Mouse (Mus musculus): Measurements from ENCODE around the gene Prune1. TPM values are rescaled to one million over a fixed set of nuclear protein-coding genes. Genes with fewer than 3 reads are reported as not detected.

Gene Prune1
- polyA plus RNA-seq, 1 experiment = 0.08 TPM

DNA sequence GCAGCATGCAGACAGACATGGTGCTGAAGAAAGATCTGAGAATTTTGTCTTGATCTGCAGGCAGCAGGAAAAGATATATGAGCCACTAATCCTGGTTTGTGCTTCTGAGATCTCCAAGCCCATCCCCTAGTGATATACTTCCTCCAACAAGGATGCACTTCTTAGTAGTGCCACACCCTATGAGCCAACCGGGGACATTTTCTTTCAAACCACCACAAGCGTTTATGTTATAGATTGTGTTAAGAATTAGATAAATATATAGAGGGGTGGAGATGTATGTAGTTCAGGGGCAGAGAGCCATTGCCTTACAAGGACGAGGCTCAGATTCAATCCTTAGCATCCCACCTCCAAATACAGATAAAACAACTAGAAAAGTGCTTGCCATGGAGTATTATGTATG lies 28.6 kb upstream of the Prune1 start:
- Histone ChIP-seq H3K4me3 (replicated peaks) (no peak overlapping the region), H3K9me3 (ENCODE audit: control insufficient read depth, low read length) (no peaks in the 10 kb centered on the region), H3K4me1 (ENCODE audit: control insufficient read depth) (peaks cover 54% of the 10 kb centered on the region), H3K27me3 (ENCODE audit: control insufficient read depth) (no peaks in the 10 kb centered on the region), H3K36me3 (ENCODE audit: control insufficient read depth) (peaks cover 17% of the 10 kb centered on the region)
- TF ChIP-seq TAL1 (IDR thresholded peaks at IDR 0.05; ENCODE audit: low read length) (no peak), GATA1 (IDR thresholded peaks at IDR 0.05; ENCODE audit: low read length) (no peak)

DNA sequence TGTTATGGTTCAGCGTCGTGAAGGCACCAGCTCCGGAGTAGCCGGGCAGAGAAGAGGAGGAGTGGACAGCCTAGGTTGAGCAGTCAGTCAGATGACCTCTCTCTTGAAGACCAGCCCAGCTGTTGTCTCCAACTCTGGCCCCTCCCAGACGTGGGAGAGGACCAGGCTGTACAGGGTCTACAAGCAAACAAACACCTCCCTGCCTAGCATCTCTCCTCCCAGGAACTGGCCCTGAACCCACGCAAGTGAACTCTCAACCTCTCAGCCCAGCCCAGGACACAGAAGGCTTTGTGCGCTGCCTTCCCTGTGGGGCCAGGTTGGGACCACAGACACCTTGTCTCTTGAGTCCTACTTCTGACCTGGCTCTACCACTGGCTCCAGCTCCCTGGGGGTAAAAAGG lies 25.2 kb upstream of the Prune1 start, which contains the start of gene Anxa9:
Anxa9 (minus strand) TSS at position 77 of the 400 bp plus-strand sequence.
- Histone ChIP-seq H3K36me3 (ENCODE audit: control insufficient read depth) (peaks cover 28% of the 10 kb centered on the region), H3K9me3 (ENCODE audit: control insufficient read depth, low read length) (no peaks in the 10 kb centered on the region), H3K4me1 (ENCODE audit: control insufficient read depth) (peaks cover 24% of the 10 kb centered on the region), H3K27me3 (ENCODE audit: control insufficient read depth) (no peaks in the 10 kb centered on the region), H3K4me3 (replicated peaks) (no peak within 1 kb of the TSS)
- TF ChIP-seq GATA1 (IDR thresholded peaks at IDR 0.05; ENCODE audit: low read length) (no peak), TAL1 (IDR thresholded peaks at IDR 0.05; ENCODE audit: low read length) (no peak)

DNA sequence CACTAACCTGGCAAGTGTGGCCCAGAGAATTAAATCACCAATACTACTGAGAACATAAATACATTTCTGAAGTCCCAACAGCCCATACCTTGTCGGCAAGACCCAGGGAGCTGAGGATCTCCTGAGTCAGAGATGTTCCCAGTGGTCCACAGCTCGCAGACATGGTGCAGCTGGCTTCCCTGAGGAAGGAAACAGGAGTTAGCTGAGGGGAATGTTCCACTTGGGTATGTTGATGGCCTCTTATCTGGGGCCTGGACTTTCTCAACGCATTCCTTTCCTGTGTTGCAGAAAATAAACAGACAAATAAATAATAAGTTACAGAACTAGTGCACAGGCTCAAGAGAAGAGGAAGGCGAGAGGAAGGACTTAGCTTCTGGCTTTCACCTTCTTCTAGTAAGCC lies 24.4 kb upstream of the Prune1 start:
- H3K36me3 ChIP-seq (ENCODE audit: control insufficient read depth) = peaks cover 28% of the 10 kb centered on the region
- H3K4me1 ChIP-seq (ENCODE audit: control insufficient read depth) = peaks cover 16% of the 10 kb centered on the region
- TF ChIP-seq GATA1 (IDR thresholded peaks at IDR 0.05; ENCODE audit: low read length) (no peak), TAL1 (IDR thresholded peaks at IDR 0.05; ENCODE audit: low read length) (no peak)
- no peak overlapping the region for H3K4me3 ChIP-seq (replicated peaks)
- no peaks in the 10 kb centered on the region for H3K9me3 ChIP-seq (ENCODE audit: control insufficient read depth, low read length)
- H3K27me3 ChIP-seq (ENCODE audit: control insufficient read depth) = no peaks in the 10 kb centered on the region

DNA sequence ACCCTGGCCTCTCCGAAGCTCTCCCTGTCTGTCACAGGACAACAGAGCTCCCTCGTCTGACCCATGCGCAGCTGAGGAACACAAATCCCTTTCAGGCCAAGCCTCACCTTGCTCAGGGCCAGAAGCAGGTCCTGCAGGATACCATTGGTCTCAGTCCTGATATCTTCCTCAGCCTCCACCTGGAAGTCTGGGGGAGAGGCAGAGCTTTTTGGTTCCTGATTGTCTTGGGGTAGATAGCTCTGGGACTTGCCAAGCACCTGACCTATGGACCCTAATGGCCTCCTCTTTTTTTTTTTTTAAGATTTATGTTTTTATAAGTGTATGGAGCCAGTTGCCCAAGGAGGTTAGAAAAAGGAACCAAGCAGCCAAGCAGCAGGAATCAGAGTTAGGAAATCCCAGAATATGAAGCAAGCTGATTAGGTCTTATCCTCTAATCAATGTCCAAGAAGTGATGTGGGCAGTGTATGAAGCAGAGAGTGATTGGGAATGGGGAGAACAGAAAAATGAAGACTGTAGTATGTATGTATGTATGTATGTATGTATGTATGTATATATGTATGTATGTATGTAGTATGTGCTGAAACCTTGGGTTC lies 19.4 kb upstream of the Prune1 start:
- Histone ChIP-seq H3K9me3 (ENCODE audit: control insufficient read depth, low read length) (no peaks in the 10 kb centered on the region), H3K4me1 (ENCODE audit: control insufficient read depth) (peaks cover 4% of the 10 kb centered on the region), H3K36me3 (ENCODE audit: control insufficient read depth) (peaks cover 40% of the 10 kb centered on the region), H3K4me3 (replicated peaks) (no peak overlapping the region), H3K27me3 (ENCODE audit: control insufficient read depth) (no peaks in the 10 kb centered on the region)
- TF ChIP-seq GATA1 (IDR thresholded peaks at IDR 0.05; ENCODE audit: low read length) (no peak), TAL1 (IDR thresholded peaks at IDR 0.05; ENCODE audit: low read length) (no peak)

DNA sequence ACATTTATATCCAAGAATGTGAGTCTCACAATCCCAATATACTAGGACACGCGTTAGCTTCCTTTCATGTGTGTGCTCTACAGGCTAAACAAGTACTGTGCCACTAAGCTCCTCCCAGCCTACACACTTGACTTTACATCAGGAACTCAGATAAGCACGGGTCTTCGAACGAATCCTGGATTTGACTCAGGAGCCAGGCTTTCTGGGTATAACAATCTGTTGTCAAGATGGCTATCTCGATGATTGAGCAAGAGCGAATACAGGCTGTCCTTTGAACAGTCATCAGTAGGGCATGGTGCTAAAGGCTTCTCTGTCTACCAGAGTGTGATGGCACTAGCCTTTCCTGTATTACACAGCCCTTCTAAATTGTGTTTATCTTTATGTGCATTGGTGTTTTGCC lies 16.1 kb upstream of the Prune1 start:
- Histone ChIP-seq H3K9me3 (ENCODE audit: control insufficient read depth, low read length) (no peaks in the 10 kb centered on the region), H3K4me1 (ENCODE audit: control insufficient read depth) (peaks cover 14% of the 10 kb centered on the region), H3K36me3 (ENCODE audit: control insufficient read depth) (peaks cover 57% of the 10 kb centered on the region), H3K4me3 (replicated peaks) (no peak overlapping the region), H3K27me3 (ENCODE audit: control insufficient read depth) (no peaks in the 10 kb centered on the region)
- TF ChIP-seq GATA1 (IDR thresholded peaks at IDR 0.05; ENCODE audit: low read length) (no peak), TAL1 (IDR thresholded peaks at IDR 0.05; ENCODE audit: low read length) (no peak)

DNA sequence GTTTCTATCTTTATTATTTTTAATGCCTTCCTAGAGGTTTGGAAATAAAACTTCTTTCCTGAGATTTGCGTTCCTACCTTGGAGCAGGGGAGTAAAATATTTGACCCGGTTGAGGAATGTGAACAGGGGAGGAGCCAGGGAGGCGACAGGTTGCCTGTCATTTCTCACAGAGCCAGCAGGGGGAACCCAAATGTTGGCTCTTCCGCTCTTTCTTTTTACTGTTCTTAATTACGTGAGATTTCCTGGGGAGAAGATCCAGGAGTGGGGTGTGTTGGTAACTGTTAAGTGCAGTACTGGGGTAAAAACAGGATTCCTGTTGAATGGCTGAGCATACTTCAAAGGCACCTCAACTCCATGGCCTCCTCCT lies 14.2 kb upstream of the Prune1 start:
- H3K4me1 ChIP-seq (ENCODE audit: control insufficient read depth) = peaks cover 14% of the 10 kb centered on the region
- peaks cover 65% of the 10 kb centered on the region for H3K36me3 ChIP-seq (ENCODE audit: control insufficient read depth)
- H3K4me3 ChIP-seq (replicated peaks) = no peak overlapping the region

DNA sequence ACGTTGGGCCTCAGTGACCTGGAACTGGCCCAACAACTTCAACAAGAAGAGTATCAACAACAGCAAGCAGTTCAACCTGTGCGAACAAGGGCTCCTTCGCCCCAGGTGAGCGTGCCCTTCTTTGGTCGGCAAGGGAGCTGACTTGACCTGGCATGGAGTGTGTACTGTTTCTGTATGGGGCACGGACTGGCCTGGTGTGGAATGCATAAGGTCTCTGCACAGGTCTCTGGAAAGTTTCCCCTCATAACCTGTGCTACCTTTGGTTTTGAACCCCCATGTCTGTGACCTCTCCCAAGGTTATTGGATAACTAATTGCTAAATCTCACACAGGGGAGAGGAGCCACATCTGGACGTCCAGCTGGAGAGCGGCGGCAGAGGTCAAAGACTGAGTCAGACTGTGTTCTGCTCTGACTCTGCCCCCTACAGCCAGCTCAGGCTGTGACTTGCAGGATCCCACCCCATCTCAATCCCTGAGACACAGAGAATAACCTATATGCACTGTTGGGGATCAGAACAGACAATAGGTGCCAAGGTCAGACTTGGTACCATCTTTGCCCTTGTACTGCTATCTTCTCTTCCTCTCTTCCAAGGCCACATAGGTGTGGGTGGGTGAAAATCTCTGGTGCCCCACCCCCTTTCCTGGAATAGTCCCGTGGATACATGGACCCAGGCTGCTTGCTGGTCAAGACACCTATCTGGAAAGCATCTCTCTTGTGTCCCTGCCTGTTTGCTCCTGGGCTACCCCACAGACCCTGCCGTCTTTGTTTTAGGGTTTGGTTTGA lies 13.6 kb upstream of the Prune1 start:
- peaks cover 70% of the 10 kb centered on the region for H3K36me3 ChIP-seq (ENCODE audit: control insufficient read depth)
- peaks cover 14% of the 10 kb centered on the region for H3K4me1 ChIP-seq (ENCODE audit: control insufficient read depth)
- TF ChIP-seq TAL1 (IDR thresholded peaks at IDR 0.05; ENCODE audit: low read length) = no peak
- no peak for TF ChIP-seq GATA1 (IDR thresholded peaks at IDR 0.05; ENCODE audit: low read length)
- H3K4me3 ChIP-seq (replicated peaks) = no peak overlapping the region
- no peaks in the 10 kb centered on the region for H3K27me3 ChIP-seq (ENCODE audit: control insufficient read depth)
- H3K9me3 ChIP-seq (ENCODE audit: control insufficient read depth, low read length) = no peaks in the 10 kb centered on the region

More for the DNA sequence above, 14.2 kb upstream of the Prune1 start:
- no peaks in the 10 kb centered on the region for H3K9me3 ChIP-seq (ENCODE audit: control insufficient read depth, low read length)
- TF ChIP-seq TAL1 (IDR thresholded peaks at IDR 0.05; ENCODE audit: low read length) = no peak
- TF ChIP-seq GATA1 (IDR thresholded peaks at IDR 0.05; ENCODE audit: low read length) = no peak
- H3K27me3 ChIP-seq (ENCODE audit: control insufficient read depth) = no peaks in the 10 kb centered on the region

DNA sequence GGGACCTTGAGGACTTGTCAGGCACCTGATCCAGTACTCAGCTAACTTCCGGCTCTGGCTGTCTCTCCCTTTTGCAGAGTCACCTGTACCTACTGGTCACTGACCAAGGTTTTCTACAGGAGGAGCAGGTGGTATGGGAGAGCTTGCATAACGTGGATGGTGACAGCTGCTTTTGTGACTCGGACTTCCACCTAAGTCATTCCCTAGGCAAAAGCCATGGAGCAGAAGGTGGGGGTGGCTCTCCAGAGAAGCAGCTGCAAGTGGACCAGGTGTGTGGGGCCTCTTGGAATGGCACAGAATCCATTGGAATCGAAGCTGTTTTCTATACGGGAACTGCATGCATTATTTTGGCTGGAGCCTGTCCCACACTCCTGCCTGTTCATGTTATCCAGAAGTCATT lies 12.8 kb upstream of the Prune1 start:
- H3K4me1 ChIP-seq (ENCODE audit: control insufficient read depth) = peaks cover 14% of the 10 kb centered on the region
- H3K9me3 ChIP-seq (ENCODE audit: control insufficient read depth, low read length) = no peaks in the 10 kb centered on the region
- H3K27me3 ChIP-seq (ENCODE audit: control insufficient read depth) = no peaks in the 10 kb centered on the region
- H3K4me3 ChIP-seq (replicated peaks) = no peak overlapping the region
- TF ChIP-seq GATA1 (IDR thresholded peaks at IDR 0.05; ENCODE audit: low read length) (no peak), TAL1 (IDR thresholded peaks at IDR 0.05; ENCODE audit: low read length) (no peak)
- peaks cover 74% of the 10 kb centered on the region for H3K36me3 ChIP-seq (ENCODE audit: control insufficient read depth)

DNA sequence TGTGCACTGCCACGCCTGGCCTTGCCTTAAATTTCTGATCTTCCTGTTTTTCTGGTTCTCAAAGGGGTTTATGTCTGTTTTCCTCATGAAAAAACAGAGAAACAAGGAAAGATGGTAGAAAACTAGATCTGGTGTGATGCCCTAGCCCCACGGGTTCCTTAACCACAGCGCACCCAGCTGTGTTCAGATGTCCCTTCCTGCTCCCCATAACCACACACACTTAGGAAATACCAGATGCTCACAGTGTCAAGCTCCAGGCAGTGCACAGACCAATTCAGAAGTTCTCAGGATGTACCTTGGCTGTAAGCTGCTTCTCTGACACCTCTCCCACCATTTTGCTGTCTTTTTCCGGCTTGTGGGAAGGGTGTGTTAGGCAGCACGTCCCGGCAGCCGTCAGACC lies 12.4 kb upstream of the Prune1 start:
- Histone ChIP-seq H3K4me3 (replicated peaks) (no peak overlapping the region), H3K36me3 (ENCODE audit: control insufficient read depth) (peaks cover 78% of the 10 kb centered on the region), H3K27me3 (ENCODE audit: control insufficient read depth) (no peaks in the 10 kb centered on the region), H3K9me3 (ENCODE audit: control insufficient read depth, low read length) (no peaks in the 10 kb centered on the region), H3K4me1 (ENCODE audit: control insufficient read depth) (peaks cover 14% of the 10 kb centered on the region)
- TF ChIP-seq GATA1 (IDR thresholded peaks at IDR 0.05; ENCODE audit: low read length) (no peak), TAL1 (IDR thresholded peaks at IDR 0.05; ENCODE audit: low read length) (no peak)
